Mouse (Mus musculus): ENCODE data around the gene Fut8. TPM values are rescaled to one million over a fixed set of nuclear protein-coding genes. Genes with fewer than 3 reads are reported as not detected.

Gene Fut8
- 90.5 TPM for polyA plus RNA-seq (2014; fragmentation: Illumina TruSeq; extraction: RNeasy Lipid Tissue Mini Kit (QIAGEN cat#74804); ENCODE audit: low read depth, low replicate concordance)

GRCm38 (mm10) chr12:77237950-77238530 lies at the start of gene Fut8:
Gene Fut8 (plus strand): TSS chr12:77238125.

Data from adrenal gland, adult 10 weeks (tissue).